Mouse (Mus musculus) spleen, adult 2 months (tissue): Measurements from ENCODE around the gene Dnajb1. TPM values are rescaled to one million over a fixed set of nuclear protein-coding genes. Genes with fewer than 3 reads are reported as not detected.

Experiments used
- DNase-seq, 2 experiments: peaks; one replicate each; pipeline versions ENCODE4 v3.0.0 to v3.0.0-alpha.2; 2012 to 2021; ENCODE audit warnings: low spot score in 2 of 2, low read depth in 1 of 2
- H3K27ac ChIP-seq: fragments of 200-500 bp; 2 replicates; pipeline ENCODE4 v1.5.1; 2012; ENCODE audit warnings: low read length, inconsistent platforms; ENCODE audit not compliant: insufficient read depth
- H3K27me3 ChIP-seq: fragments of 200-500 bp; 2 replicates; pipeline ENCODE4 v1.6.1; 2012; ENCODE audit warnings: mild to moderate bottlenecking, moderate library complexity, low read length, inconsistent platforms; ENCODE audit not compliant: control insufficient read depth, insufficient read depth
- H3K36me3 ChIP-seq: fragments of 200-500 bp; 2 replicates; pipeline ENCODE4 v1.6.1; 2012; ENCODE audit warnings: mild to moderate bottlenecking, low read length, inconsistent platforms; ENCODE audit not compliant: control insufficient read depth, insufficient read depth
- H3K4me1 ChIP-seq: fragments of 200-500 bp; 2 replicates; pipeline ENCODE4 v1.6.1; 2011; ENCODE audit warnings: inconsistent platforms; ENCODE audit not compliant: control insufficient read depth, insufficient read depth, insufficient read length
- H3K4me3 ChIP-seq: fragments of 200-500 bp; 2 replicates; pipeline ENCODE4 v1.5.1; 2011; ENCODE audit warnings: mild to moderate bottlenecking, inconsistent platforms; ENCODE audit not compliant: insufficient read depth, insufficient read length; ENCODE audit errors: extremely low read depth
- CTCF ChIP-seq: fragments of 200-500 bp; IDR thresholded peaks from 2 replicates; pipeline ENCODE4 v1.5.1; 2011; ENCODE audit warnings: mild to moderate bottlenecking, inconsistent platforms; ENCODE audit not compliant: insufficient read depth, insufficient read length, insufficient replicate concordance; ENCODE audit errors: extremely low read depth
- POLR2A ChIP-seq: fragments of 200-500 bp; IDR thresholded peaks from 2 replicates; pipeline ENCODE4 v1.6.1; 2011; ENCODE audit warnings: low read depth, low read length, inconsistent platforms
- WGBS: fragments of 180-500 bp; shearing (Covaris S2); methylation state at CpG from one replicate; pipeline ENCODE4 v1.1.7; 2018; 5-methylcytosine and 5-hydroxymethylcytosine counted together
- polyA plus RNA-seq: library from polyadenylated mRNA; depleted of rRNA; stranded (reverse); fragments of >200 nt; gene quantifications from 2 replicates; pipeline ENCODE4 v1.2.3, GENCODE M21; 2012

The Dnajb1 gene
- polyA plus RNA-seq, 1 experiment, result 24.9 TPM

- Histone ChIP-seq H3K4me3 (peak overlapping the region; percentile 5; the same call in 1 of the 2 replicates), H3K27me3 (no peaks in the 10 kb centered on the region), H3K27ac (no peak overlapping the region), H3K4me1 (peaks cover 3% of the 10 kb centered on the region; the same call in 1 of the 2 replicates), H3K36me3 (no peaks in the 10 kb centered on the region)
- WGBS, result 59% methylated on average over 15 of the region's 15 CpGs
- TF ChIP-seq POLR2A (no peak), CTCF (no peak)
- DNase-seq, result no peak
Measured at GRCm38 (mm10) chr8:83621691-83622388, 13.8 kb downstream of the Dnajb1 start.

- no peak for TF ChIP-seq POLR2A
- TF ChIP-seq CTCF, result peak; percentile 98
- 10% methylated on average over 23 of the region's 23 CpGs for WGBS
- Histone ChIP-seq H3K4me3 (peak overlapping the region; percentile 5; the same call in 1 of the 2 replicates), H3K36me3 (no peaks in the 10 kb centered on the region), H3K27ac (no peak overlapping the region), H3K27me3 (no peaks in the 10 kb centered on the region), H3K4me1 (peaks cover 3% of the 10 kb centered on the region; the same call in 1 of the 2 replicates)
- peak; percentile 67 to 84 for DNase-seq
Measured at GRCm38 (mm10) chr8:83622389-83622989, 14.5 kb downstream of the Dnajb1 start.

GRCm38 (mm10) chr8:83623549-83623948, 15.6 kb downstream of the Dnajb1 start:
- Histone ChIP-seq H3K4me3 (no peak overlapping the region), H3K4me1 (peaks cover 3% of the 10 kb centered on the region; the same call in 1 of the 2 replicates), H3K27ac (no peak overlapping the region), H3K27me3 (no peaks in the 10 kb centered on the region), H3K36me3 (no peaks in the 10 kb centered on the region)
- DNase-seq, result no peak
- WGBS, result 82% methylated on average over 7 of the region's 7 CpGs
- TF ChIP-seq CTCF (no peak), POLR2A (no peak)

GRCm38 (mm10) chr8:83624739-83625138, 16.7 kb downstream of the Dnajb1 start:
- Histone ChIP-seq H3K36me3 (no peaks in the 10 kb centered on the region), H3K27me3 (no peaks in the 10 kb centered on the region), H3K4me1 (peaks cover 3% of the 10 kb centered on the region; the same call in 1 of the 2 replicates), H3K4me3 (no peak overlapping the region), H3K27ac (no peak overlapping the region)
- WGBS, result 37% methylated on average over 3 of the region's 3 CpGs
- no peak for DNase-seq
- no peak for TF ChIP-seq POLR2A
- TF ChIP-seq CTCF, result no peak

- no peaks in the 10 kb centered on the region for H3K27me3 ChIP-seq
- no peaks in the 10 kb centered on the region for H3K36me3 ChIP-seq
- H3K4me3 ChIP-seq, result no peak overlapping the region
- DNase-seq, result no peak
- WGBS, result 75% methylated on average over 6 of the region's 6 CpGs
- no peak overlapping the region for H3K27ac ChIP-seq
- H3K4me1 ChIP-seq, result peaks cover 3% of the 10 kb centered on the region; the same call in 1 of the 2 replicates
- TF ChIP-seq POLR2A, result no peak
Measured at GRCm38 (mm10) chr8:83625676-83626299, 17.8 kb downstream of the Dnajb1 start.

- Histone ChIP-seq H3K36me3 (no peaks in the 10 kb centered on the region), H3K4me3 (no peak overlapping the region), H3K27ac (no peak overlapping the region), H3K27me3 (0 out of 2 replicates have a peak, but pooled peaks cover 1% of the 10 kb centered on the region), H3K4me1 (no peaks in the 10 kb centered on the region)
- DNase-seq, result no peak
- no peak for TF ChIP-seq POLR2A
- TF ChIP-seq CTCF, result no peak
- 89% methylated on average over 7 of the region's 7 CpGs for WGBS
Measured at GRCm38 (mm10) chr8:83632083-83632707, 24.2 kb downstream of the Dnajb1 start.

- WGBS, result 65% methylated on average over 4 of the region's 4 CpGs
- H3K27ac ChIP-seq, result no peak overlapping the region
- no peak for TF ChIP-seq POLR2A
- TF ChIP-seq CTCF, result no peak
- DNase-seq, result no peak
- no peak overlapping the region for H3K4me3 ChIP-seq
- H3K36me3 ChIP-seq, result no peaks in the 10 kb centered on the region
- 0 out of 2 replicates have a peak, but pooled peaks cover 1% of the 10 kb centered on the region for H3K27me3 ChIP-seq
- H3K4me1 ChIP-seq, result no peaks in the 10 kb centered on the region
Measured at GRCm38 (mm10) chr8:83638856-83639255, 30.9 kb downstream of the Dnajb1 start.
